Mouse (Mus musculus) megakaryocyte, embryonic 14.5 days (primary cell): Measurements from ENCODE around the gene Gm17359.

Experiments used
- FLI1 ChIP-seq: IDR thresholded peaks from 2 replicates; pipeline ENCODE4 v1.6.1; 2012; ENCODE audit warnings: low read length, inconsistent platforms, mixed read lengths
- GATA1 ChIP-seq: IDR thresholded peaks from 3 replicates; pipeline ENCODE4 v1.6.1; 2012; ENCODE audit warnings: mixed read lengths, low read length, inconsistent platforms, borderline replicate concordance

DNA sequence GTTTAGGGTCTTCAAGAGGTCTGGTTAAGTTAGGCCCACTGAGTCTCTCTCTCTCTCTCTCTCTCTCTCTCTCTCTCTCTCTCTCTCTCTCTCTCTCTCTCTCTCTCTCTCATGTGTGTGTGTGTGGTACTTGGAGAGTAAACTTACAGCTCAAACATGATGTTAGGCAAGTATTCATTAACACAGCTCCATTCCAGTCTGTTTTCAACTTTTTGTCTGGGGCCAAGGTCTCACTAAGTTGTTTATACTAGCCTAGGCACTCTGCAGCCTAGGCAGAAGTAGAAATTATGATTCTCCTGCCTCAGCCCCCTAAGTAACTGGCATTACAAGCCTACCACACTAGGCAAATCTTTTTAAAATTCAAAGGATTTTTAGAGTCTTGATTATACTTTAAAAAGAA is 79.5 kb downstream of the Gm17359 start:
- TF ChIP-seq GATA1, result no peak
- no peak for TF ChIP-seq FLI1
